Mouse (Mus musculus) small intestine, adult 2 months (tissue): ENCODE data around the gene Gm14862.

Experiments used
- CTCF ChIP-seq: fragments of 200-500 bp; IDR thresholded peaks from 2 replicates; pipeline ENCODE4 v1.5.1; 2012; ENCODE audit warnings: low read depth, mild to moderate bottlenecking, control low read depth, inconsistent platforms, low read length, moderate library complexity, mixed read lengths; ENCODE audit not compliant: insufficient replicate concordance, insufficient read length; ENCODE audit errors: extremely low read depth
- POLR2A ChIP-seq: fragments of 200-500 bp; IDR thresholded peaks from 2 replicates; pipeline ENCODE4 v1.6.1; 2012; ENCODE audit warnings: low read depth, mild to moderate bottlenecking, control low read depth, inconsistent platforms, low read length, moderate library complexity

GRCm38 (mm10) chrX:9201954-9202353 is 54.7 kb downstream of the Gm14862 start:
- TF ChIP-seq CTCF = no peak
- no peak for TF ChIP-seq POLR2A
